Mouse (Mus musculus): ENCODE results near the gene Bpifb1. TPM values are rescaled to one million over a fixed set of nuclear protein-coding genes. Genes with fewer than 3 reads are reported as not detected.
A peak's percentile ranks its signal among the peaks of the same experiment; 100 is the strongest.
"Not testable (repeated sequence)": the region's sequence is repeated elsewhere in the genome, so short reads cannot be mapped to it uniquely, and the experiment has no call there.

The Bpifb1 gene
- polyA plus RNA-seq, 1 experiment from 2014 or later = 0.28 TPM

DNA sequence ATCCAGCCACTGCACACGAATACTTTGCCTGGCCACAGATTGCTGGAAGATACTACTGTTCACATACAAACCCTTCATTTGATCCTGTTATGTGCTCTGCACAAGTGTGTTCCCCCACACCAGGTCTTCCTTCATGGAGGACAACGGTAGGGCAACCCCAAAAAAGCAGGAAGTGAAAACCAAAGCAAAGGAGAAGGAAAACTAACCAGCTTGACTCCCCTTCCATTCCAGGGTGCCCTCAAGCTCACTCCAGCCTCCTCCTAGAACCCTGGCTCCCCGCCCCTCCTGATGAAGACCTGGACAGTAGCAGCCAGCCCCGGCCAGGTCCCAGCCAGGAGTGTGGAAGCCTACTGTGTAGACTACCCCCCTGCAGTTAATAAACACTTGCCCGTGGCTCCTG lies 29.3 kb downstream of the Bpifb1 start:
- H3K9me3 ChIP-seq = no peaks in the 10 kb centered on the region
- no peak for ATAC-seq
- 81% methylated on average over 5 of the region's 5 CpGs for WGBS

GRCm38 (mm10) chr2:154223265-154223916 lies 32.8 kb downstream of the Bpifb1 start, which contains the start of gene Bpifb5:
TSS of gene Bpifb5 (plus strand) at chr2:154223742.
- Histone ChIP-seq H3K4me3 (replicated peaks) (no peak within 1 kb of the TSS), H3K27ac (no peak within 1 kb of the TSS), H3K27me3 (no peaks in the 10 kb centered on the region), H3K4me1 (replicated peaks) (peaks cover 9% of the 10 kb centered on the region), H3K9ac (replicated peaks) (no peak within 1 kb of the TSS), H3K36me3 (no peaks in the 10 kb centered on the region), H3K4me2 (replicated peaks) (peak within 1 kb of the TSS; percentile 30; the same call in 1 of the 2 replicates), H3K9me3 (no peaks in the 10 kb centered on the region)
- WGBS = 3% methylated on average over 14 of the region's 14 CpGs
- ATAC-seq = peak; percentile 60

More for the DNA sequence above, 29.3 kb downstream of the Bpifb1 start:
- H3K4me2 ChIP-seq (replicated peaks) = no peak overlapping the region
- peaks cover 9% of the 10 kb centered on the region for H3K4me1 ChIP-seq (replicated peaks)
- H3K27ac ChIP-seq = no peak overlapping the region
- no peak overlapping the region for H3K9ac ChIP-seq (replicated peaks)
- H3K4me3 ChIP-seq (replicated peaks) = no peak overlapping the region
- H3K36me3 ChIP-seq = no peaks in the 10 kb centered on the region
- H3K27me3 ChIP-seq = no peaks in the 10 kb centered on the region

DNA sequence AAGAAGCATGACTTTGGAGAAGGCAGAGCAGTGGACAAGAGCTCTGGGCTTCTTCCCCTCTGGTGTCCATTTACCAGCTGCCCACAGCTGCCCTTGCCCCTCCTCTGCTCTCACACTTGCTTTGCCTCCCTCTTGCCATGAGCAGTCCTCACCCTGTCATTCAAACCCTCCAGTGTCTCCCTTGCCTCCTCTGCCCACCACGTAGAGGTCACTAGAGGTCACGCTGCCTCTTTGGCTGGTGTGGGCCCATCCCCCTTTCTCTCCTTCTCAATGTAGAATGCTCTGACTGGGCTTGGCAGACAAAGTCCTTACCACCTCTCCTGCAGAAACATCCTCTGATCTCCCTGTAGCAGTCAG lies 33.3 kb downstream of the Bpifb1 start:
- no peaks in the 10 kb centered on the region for H3K27me3 ChIP-seq
- peaks cover 9% of the 10 kb centered on the region for H3K4me1 ChIP-seq (replicated peaks)
- no peaks in the 10 kb centered on the region for H3K36me3 ChIP-seq
- no peak overlapping the region for H3K4me3 ChIP-seq (replicated peaks)
- ATAC-seq = peak; percentile 43; the same call in 1 of the 2 replicates
- 0% methylated on average over 2 of the region's 2 CpGs for WGBS
- no peak overlapping the region for H3K27ac ChIP-seq
- H3K9me3 ChIP-seq = no peaks in the 10 kb centered on the region
- H3K4me2 ChIP-seq (replicated peaks) = no peak overlapping the region
- H3K9ac ChIP-seq (replicated peaks) = no peak overlapping the region

GRCm38 (mm10) chr2:154226991-154227390 lies 36.4 kb downstream of the Bpifb1 start:
- Histone ChIP-seq H3K27ac (no peak overlapping the region), H3K36me3 (no peaks in the 10 kb centered on the region), H3K4me1 (replicated peaks) (peaks cover 9% of the 10 kb centered on the region), H3K9me3 (no peaks in the 10 kb centered on the region), H3K27me3 (no peaks in the 10 kb centered on the region), H3K4me3 (replicated peaks) (no peak overlapping the region), H3K9ac (replicated peaks) (no peak overlapping the region), H3K4me2 (replicated peaks) (no peak overlapping the region)
- WGBS = 86% methylated on average over 4 of the region's 4 CpGs
- no peak for ATAC-seq

- H3K4me3 ChIP-seq (replicated peaks) = no peak overlapping the region
- 82% methylated on average over 5 of the region's 5 CpGs for WGBS
- no peak for ATAC-seq
- no peaks in the 10 kb centered on the region for H3K36me3 ChIP-seq
- no peaks in the 10 kb centered on the region for H3K9me3 ChIP-seq
- peaks cover 9% of the 10 kb centered on the region for H3K4me1 ChIP-seq (replicated peaks)
- no peak overlapping the region for H3K4me2 ChIP-seq (replicated peaks)
- H3K27ac ChIP-seq = no peak overlapping the region
- H3K9ac ChIP-seq (replicated peaks) = no peak overlapping the region
- H3K27me3 ChIP-seq = no peaks in the 10 kb centered on the region
Observed at GRCm38 (mm10) chr2:154227830-154228229, 37.2 kb downstream of the Bpifb1 start.

GRCm38 (mm10) chr2:154233426-154233825 lies 42.8 kb downstream of the Bpifb1 start:
- H3K9ac ChIP-seq (replicated peaks) = no peak overlapping the region
- no peak overlapping the region for H3K4me2 ChIP-seq (replicated peaks)
- H3K4me1 ChIP-seq (replicated peaks) = no peaks in the 10 kb centered on the region; the same call in 1 of the 2 replicates
- no peak overlapping the region for H3K27ac ChIP-seq
- no peaks in the 10 kb centered on the region for H3K36me3 ChIP-seq
- H3K27me3 ChIP-seq = no peaks in the 10 kb centered on the region
- WGBS = 89% methylated on average over 6 of the region's 6 CpGs
- no peak overlapping the region for H3K4me3 ChIP-seq (replicated peaks)
- no peaks in the 10 kb centered on the region for H3K9me3 ChIP-seq
- ATAC-seq = no peak

- Histone ChIP-seq H3K9me3 (no peaks in the 10 kb centered on the region), H3K9ac (replicated peaks) (no peak overlapping the region), H3K36me3 (no peaks in the 10 kb centered on the region), H3K4me1 (replicated peaks) (no peaks in the 10 kb centered on the region), H3K27ac (no peak overlapping the region), H3K4me2 (replicated peaks) (no peak overlapping the region), H3K4me3 (replicated peaks) (no peak overlapping the region), H3K27me3 (no peaks in the 10 kb centered on the region)
- no peak for ATAC-seq
- WGBS = 91% methylated on average over 6 of the region's 6 CpGs
Observed at GRCm38 (mm10) chr2:154240771-154241170, 50.2 kb downstream of the Bpifb1 start.

GRCm38 (mm10) chr2:154242726-154243125 lies 52.1 kb downstream of the Bpifb1 start:
- not testable (repeated sequence) for ATAC-seq; H3K9ac ChIP-seq (replicated peaks)
- 95% methylated on average over 12 of the region's 12 CpGs for WGBS

DNA sequence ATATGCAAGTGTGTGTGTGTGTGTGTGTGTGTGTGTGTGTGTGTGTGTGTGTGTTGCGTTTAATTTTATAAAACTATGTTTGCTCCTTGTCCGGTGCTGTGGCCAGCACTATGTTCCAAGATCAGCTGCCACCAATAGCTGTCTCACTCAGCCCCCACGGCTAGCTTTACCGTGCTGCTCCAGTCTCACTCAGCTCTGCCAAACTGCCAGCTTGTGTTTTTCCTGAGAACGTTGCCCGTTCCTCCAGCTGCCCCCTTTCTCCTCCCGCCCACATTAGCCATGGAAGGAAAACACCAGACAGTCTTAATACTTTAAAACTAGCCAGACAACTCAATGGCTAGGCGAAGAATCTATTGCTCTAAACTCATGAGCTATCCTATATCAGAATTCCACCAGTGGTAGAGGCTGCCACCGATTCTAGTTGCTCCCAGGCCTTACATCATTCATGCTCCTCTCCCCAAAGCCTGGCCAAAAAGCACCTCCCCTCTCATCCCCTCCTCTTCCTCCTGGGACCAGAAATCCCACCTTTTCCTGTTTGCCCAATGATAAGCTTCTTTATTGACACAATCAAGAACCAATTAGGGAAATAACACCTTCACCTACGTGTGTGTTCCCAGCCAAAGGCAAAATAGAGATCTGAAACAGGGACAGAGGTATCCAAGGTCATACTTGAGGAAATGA lies 52.9 kb downstream of the Bpifb1 start:
- no peak overlapping the region for H3K4me3 ChIP-seq (replicated peaks)
- H3K4me2 ChIP-seq (replicated peaks) = no peak overlapping the region
- no peak overlapping the region for H3K9ac ChIP-seq (replicated peaks)
- no peak for ATAC-seq
- 92% methylated on average over 10 of the region's 10 CpGs for WGBS
- no peaks in the 10 kb centered on the region for H3K9me3 ChIP-seq
- H3K27ac ChIP-seq = no peak overlapping the region
- no peaks in the 10 kb centered on the region for H3K36me3 ChIP-seq
- no peaks in the 10 kb centered on the region for H3K4me1 ChIP-seq (replicated peaks)
- H3K27me3 ChIP-seq = no peaks in the 10 kb centered on the region

More at GRCm38 (mm10) chr2:154242726-154243125, 52.1 kb downstream of the Bpifb1 start:
- H3K27ac ChIP-seq; H3K36me3 ChIP-seq; H3K4me3 ChIP-seq (replicated peaks); H3K9me3 ChIP-seq; H3K4me2 ChIP-seq (replicated peaks); H3K27me3 ChIP-seq; H3K4me1 ChIP-seq (replicated peaks): not testable (repeated sequence)

DNA sequence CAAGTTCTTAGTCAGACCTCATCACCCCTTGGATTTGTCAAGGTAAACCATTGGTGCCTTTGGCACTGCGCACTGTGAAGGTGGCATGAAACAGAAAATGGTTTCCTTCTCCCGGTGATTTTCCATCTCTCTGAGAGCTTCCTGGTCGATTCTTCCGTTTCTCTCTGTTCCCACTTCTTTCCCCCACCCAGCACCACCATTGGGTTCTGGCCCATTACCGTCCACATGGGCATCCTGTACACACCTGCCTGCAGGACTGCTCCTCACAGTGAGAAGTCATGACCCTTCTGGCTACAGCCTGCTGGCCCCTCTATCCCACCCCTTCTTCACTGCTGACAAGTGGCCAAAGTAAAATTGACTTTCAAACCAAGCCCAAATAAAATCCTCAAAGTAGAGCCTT lies 54.7 kb downstream of the Bpifb1 start:
- H3K27ac ChIP-seq = no peak overlapping the region
- no peaks in the 10 kb centered on the region for H3K4me1 ChIP-seq (replicated peaks)
- no peaks in the 10 kb centered on the region for H3K27me3 ChIP-seq
- no peak overlapping the region for H3K4me2 ChIP-seq (replicated peaks)
- no peak overlapping the region for H3K4me3 ChIP-seq (replicated peaks)
- no peak overlapping the region for H3K9ac ChIP-seq (replicated peaks)
- no peak for ATAC-seq
- no peaks in the 10 kb centered on the region for H3K36me3 ChIP-seq
- 90% methylated on average over 5 of the region's 5 CpGs for WGBS
- no peaks in the 10 kb centered on the region for H3K9me3 ChIP-seq

GRCm38 (mm10) chr2:154255254-154255653 lies 64.6 kb downstream of the Bpifb1 start:
- 91% methylated on average over 2 of the region's 4 CpGs for whole genome bisulfite sequencing
- H3K9ac ChIP-seq (replicated peaks); H3K4me3 ChIP-seq (replicated peaks); H3K27me3 ChIP-seq; H3K36me3 ChIP-seq; H3K4me1 ChIP-seq (replicated peaks); H3K9me3 ChIP-seq; H3K27ac ChIP-seq; ATAC-seq; H3K4me2 ChIP-seq (replicated peaks): not testable (repeated sequence)

- no peak for ATAC-seq
- WGBS = 81% methylated on average over 4 of the region's 4 CpGs
Observed at GRCm38 (mm10) chr2:154255770-154256169, 65.2 kb downstream of the Bpifb1 start.

More at GRCm38 (mm10) chr2:154255770-154256169, 65.2 kb downstream of the Bpifb1 start:
- H3K4me1 ChIP-seq (replicated peaks) = no peaks in the 10 kb centered on the region
- no peak overlapping the region for H3K4me3 ChIP-seq (replicated peaks)
- H3K9me3 ChIP-seq = no peaks in the 10 kb centered on the region
- no peak overlapping the region for H3K27ac ChIP-seq
- H3K9ac ChIP-seq (replicated peaks) = no peak overlapping the region
- no peaks in the 10 kb centered on the region for H3K36me3 ChIP-seq
- no peak overlapping the region for H3K4me2 ChIP-seq (replicated peaks)
- no peaks in the 10 kb centered on the region for H3K27me3 ChIP-seq
